Mouse (Mus musculus): ENCODE results near the gene Wdr38. TPM values are rescaled to one million over a fixed set of nuclear protein-coding genes. Genes with fewer than 3 reads are reported as not detected.

The Wdr38 gene
- total and polyA plus RNA-seq, 2 experiments from 2014 or later = 0.66 to 1.2 TPM

DNA sequence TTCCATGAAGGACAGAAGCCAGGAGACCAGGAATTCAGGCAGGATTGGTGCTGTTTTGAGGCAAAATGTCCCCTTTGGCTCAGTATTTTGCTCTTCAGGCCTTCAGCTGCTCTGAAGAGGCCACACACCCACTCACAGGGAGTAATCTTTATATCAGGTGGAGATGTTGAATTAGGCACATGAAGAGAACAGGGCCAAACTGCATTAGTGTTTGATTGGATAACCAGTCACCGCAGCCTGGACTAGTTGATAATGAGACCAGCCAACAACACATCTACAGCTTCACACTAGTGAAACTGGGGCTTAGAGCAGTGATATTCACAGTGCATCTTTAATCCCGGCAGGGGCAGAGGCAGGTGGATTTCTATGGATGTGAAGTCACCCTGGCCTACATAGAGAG is 8.3 kb upstream of the Wdr38 start:
- Histone ChIP-seq H3K9ac (replicated peaks; ENCODE audit: low read length) (no peak overlapping the region), H3K4me2 (ENCODE audit: low read depth, low read length) (no peak overlapping the region), H3K27ac (no peak overlapping the region), H3K9me3 (ENCODE audit: low read length) (no peaks in the 10 kb centered on the region), H3K36me3 (ENCODE audit: insufficient read depth, low read length) (no peaks in the 10 kb centered on the region), H3K27me3 (ENCODE audit: insufficient read depth, low read length) (no peaks in the 10 kb centered on the region), H3K4me1 (ENCODE audit: insufficient read depth, low read length) (no peaks in the 10 kb centered on the region), H3K4me3 (ENCODE audit: low read length) (no peak overlapping the region)
- 94% methylated on average over 2 of the region's 2 CpGs for WGBS
- no peak for ATAC-seq
- DNase-seq (ENCODE audit: low spot score) = no peak
- TF ChIP-seq CTCF (IDR thresholded peaks at IDR 0.05; ENCODE audit: low read depth) = no peak

DNA sequence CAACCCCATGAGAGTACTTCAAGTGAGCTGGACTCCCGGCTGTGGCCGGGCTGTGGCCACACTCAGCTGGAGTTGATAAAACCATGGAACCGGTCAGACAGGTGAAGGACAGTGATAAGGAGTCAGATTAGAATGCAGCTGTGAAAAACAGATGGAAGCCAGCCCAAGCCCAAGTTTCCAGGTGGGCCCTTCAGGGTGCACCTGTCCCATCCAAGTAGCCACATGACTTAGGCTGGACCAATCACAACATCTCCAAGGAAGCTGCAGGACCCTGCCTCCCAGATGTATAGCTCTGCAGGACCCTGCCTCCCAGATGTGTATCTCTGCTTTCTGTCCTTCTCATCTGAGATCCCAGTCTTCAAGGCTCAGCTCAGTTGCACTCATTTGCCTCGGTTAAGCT is 5.3 kb upstream of the Wdr38 start:
- Histone ChIP-seq H3K27me3 (ENCODE audit: insufficient read depth, low read length) (no peaks in the 10 kb centered on the region), H3K27ac (no peak overlapping the region), H3K9ac (replicated peaks; ENCODE audit: low read length) (no peak overlapping the region), H3K4me2 (ENCODE audit: low read depth, low read length) (no peak overlapping the region), H3K4me1 (ENCODE audit: insufficient read depth, low read length) (no peaks in the 10 kb centered on the region), H3K4me3 (ENCODE audit: low read length) (no peak overlapping the region), H3K9me3 (ENCODE audit: low read length) (no peaks in the 10 kb centered on the region), H3K36me3 (ENCODE audit: insufficient read depth, low read length) (no peaks in the 10 kb centered on the region)
- no peak for TF ChIP-seq CTCF (IDR thresholded peaks at IDR 0.05; ENCODE audit: low read depth)
- ATAC-seq (no peak), DNase-seq (ENCODE audit: low spot score) (no peak)
- 75% methylated on average over 4 of the region's 4 CpGs for WGBS

DNA sequence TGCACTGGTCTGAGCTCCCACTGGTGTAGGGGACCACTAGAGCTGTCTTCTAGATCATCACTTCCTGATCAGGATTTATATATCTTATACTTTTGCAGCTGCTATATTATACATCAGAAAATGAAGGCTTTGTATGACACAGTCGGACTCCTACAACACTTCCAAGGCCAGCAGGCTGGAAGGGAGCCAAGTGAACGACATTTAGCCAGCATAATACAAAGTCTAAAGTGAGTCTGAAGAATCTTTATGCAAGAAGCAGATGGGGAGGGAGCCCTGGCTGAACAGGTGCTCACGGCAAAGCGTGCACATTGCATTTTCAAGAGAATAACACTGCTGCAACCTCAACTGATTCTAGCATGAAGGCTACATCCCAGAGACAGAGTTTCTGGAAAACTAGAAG is 4.8 kb upstream of the Wdr38 start:
- DNase-seq (ENCODE audit: low spot score) (no peak), ATAC-seq (no peak)
- Histone ChIP-seq H3K36me3 (ENCODE audit: insufficient read depth, low read length) (no peaks in the 10 kb centered on the region), H3K27me3 (ENCODE audit: insufficient read depth, low read length) (no peaks in the 10 kb centered on the region), H3K4me1 (ENCODE audit: insufficient read depth, low read length) (no peaks in the 10 kb centered on the region), H3K4me3 (ENCODE audit: low read length) (no peak overlapping the region), H3K9me3 (ENCODE audit: low read length) (no peaks in the 10 kb centered on the region), H3K9ac (replicated peaks; ENCODE audit: low read length) (no peak overlapping the region), H3K27ac (no peak overlapping the region; the same call in 1 of the 2 replicates), H3K4me2 (ENCODE audit: low read depth, low read length) (no peak overlapping the region)
- TF ChIP-seq CTCF (IDR thresholded peaks at IDR 0.05; ENCODE audit: low read depth) = no peak
- WGBS = 22% methylated on average over 4 of the region's 4 CpGs

DNA sequence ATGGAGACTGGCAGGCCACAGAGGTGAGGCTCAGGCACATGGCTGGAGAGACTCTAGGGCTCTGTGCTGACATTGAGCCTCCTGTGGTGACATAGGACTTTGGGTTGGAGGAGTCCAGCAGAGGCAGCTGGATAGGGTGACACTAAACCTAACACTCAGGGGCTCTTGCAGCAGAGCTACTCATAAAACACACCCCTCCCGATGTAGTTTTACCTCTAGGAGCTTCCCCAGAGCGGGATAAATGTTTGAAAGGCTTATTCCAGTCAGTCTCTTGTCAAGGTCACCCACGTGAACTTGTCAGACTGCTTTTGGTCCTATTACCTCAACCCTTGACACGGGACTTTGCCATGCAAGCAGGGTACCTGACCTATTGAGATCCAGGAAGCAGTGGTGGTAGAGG is 2.1 kb downstream of the Wdr38 start:
- Histone ChIP-seq H3K9ac (replicated peaks; ENCODE audit: low read length) (no peak overlapping the region), H3K4me1 (ENCODE audit: insufficient read depth, low read length) (peaks cover 7% of the 10 kb centered on the region; the same call in 1 of the 2 replicates), H3K36me3 (ENCODE audit: insufficient read depth, low read length) (peaks cover 31% of the 10 kb centered on the region), H3K27me3 (ENCODE audit: insufficient read depth, low read length) (no peaks in the 10 kb centered on the region), H3K4me2 (ENCODE audit: low read depth, low read length) (no peak overlapping the region), H3K27ac (no peak overlapping the region), H3K4me3 (ENCODE audit: low read length) (no peak overlapping the region), H3K9me3 (ENCODE audit: low read length) (no peaks in the 10 kb centered on the region)
- ATAC-seq (no peak), DNase-seq (ENCODE audit: low spot score) (no peak)
- no peak for TF ChIP-seq CTCF (IDR thresholded peaks at IDR 0.05; ENCODE audit: low read depth)
- 63% methylated on average over 4 of the region's 4 CpGs for WGBS

DNA sequence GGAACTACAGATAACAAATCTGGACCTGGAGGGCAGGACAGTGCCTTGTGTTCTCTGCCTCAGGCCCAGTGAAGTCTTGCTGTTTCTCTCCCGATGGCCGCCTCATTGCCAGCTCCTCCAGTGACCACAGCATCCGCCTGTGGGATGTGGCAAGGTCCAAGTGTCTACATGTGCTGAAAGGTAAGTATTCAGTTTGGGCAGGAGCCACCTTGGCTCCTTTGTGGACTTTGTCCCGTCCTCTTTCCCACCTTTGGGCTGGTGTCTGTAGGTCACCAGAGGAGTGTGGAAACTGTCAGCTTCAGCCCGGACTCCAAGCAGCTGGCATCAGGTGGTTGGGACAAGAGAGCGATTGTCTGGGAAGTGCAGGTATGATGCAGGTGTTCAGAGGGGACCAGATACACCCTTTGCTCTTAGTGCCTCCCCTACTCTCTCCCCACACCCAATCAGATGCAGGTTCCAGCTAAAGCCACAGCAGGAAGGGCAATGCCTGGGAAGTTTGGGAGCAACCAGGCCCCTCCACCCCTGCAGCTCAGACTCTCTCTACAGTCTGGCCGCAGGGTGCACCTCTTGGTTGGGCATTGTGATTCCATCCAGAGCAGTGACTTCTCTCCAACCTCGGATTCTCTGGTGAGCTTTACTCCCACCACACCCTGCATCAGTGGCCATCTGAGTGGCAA is 2.8 kb downstream of the Wdr38 start:
- no peak for TF ChIP-seq CTCF (IDR thresholded peaks at IDR 0.05; ENCODE audit: low read depth)
- H3K36me3 ChIP-seq (ENCODE audit: insufficient read depth, low read length) = peaks cover 31% of the 10 kb centered on the region
- no peak overlapping the region for H3K4me2 ChIP-seq (ENCODE audit: low read depth, low read length)
- 76% methylated on average over 8 of the region's 8 CpGs for WGBS
- no peak for DNase-seq (ENCODE audit: low spot score)
- H3K9ac ChIP-seq (replicated peaks; ENCODE audit: low read length) = no peak overlapping the region
- no peaks in the 10 kb centered on the region for H3K9me3 ChIP-seq (ENCODE audit: low read length)
- no peaks in the 10 kb centered on the region for H3K27me3 ChIP-seq (ENCODE audit: insufficient read depth, low read length)
- peaks cover 7% of the 10 kb centered on the region; the same call in 1 of the 2 replicates for H3K4me1 ChIP-seq (ENCODE audit: insufficient read depth, low read length)
- no peak overlapping the region for H3K27ac ChIP-seq
- no peak overlapping the region for H3K4me3 ChIP-seq (ENCODE audit: low read length)
- no peak for ATAC-seq

DNA sequence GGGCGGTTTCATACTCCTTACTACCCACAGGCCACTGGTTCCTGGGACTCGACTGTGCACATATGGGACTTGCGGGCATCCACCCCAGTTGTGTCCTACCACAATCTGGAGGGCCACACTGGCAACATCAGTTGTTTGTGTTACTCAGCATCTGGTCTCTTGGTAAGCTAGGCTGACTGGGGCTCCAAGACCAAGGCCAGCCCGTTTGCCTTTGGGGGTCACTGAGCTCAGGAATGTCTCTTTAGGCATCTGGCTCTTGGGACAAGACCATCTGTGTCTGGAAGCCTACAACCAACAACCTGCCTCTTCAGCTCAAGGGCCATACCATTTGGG is 3.3 kb downstream of the Wdr38 start:
- Histone ChIP-seq H3K9ac (replicated peaks; ENCODE audit: low read length) (no peak overlapping the region), H3K27ac (no peak overlapping the region), H3K4me3 (ENCODE audit: low read length) (no peak overlapping the region), H3K36me3 (ENCODE audit: insufficient read depth, low read length) (peaks cover 31% of the 10 kb centered on the region), H3K4me1 (ENCODE audit: insufficient read depth, low read length) (peaks cover 7% of the 10 kb centered on the region; the same call in 1 of the 2 replicates), H3K4me2 (ENCODE audit: low read depth, low read length) (no peak overlapping the region), H3K9me3 (ENCODE audit: low read length) (no peaks in the 10 kb centered on the region), H3K27me3 (ENCODE audit: insufficient read depth, low read length) (no peaks in the 10 kb centered on the region)
- TF ChIP-seq CTCF (IDR thresholded peaks at IDR 0.05; ENCODE audit: low read depth) = no peak
- DNase-seq (ENCODE audit: low spot score) (no peak), ATAC-seq (no peak)
- WGBS = 85% methylated on average over 4 of the region's 4 CpGs

DNA sequence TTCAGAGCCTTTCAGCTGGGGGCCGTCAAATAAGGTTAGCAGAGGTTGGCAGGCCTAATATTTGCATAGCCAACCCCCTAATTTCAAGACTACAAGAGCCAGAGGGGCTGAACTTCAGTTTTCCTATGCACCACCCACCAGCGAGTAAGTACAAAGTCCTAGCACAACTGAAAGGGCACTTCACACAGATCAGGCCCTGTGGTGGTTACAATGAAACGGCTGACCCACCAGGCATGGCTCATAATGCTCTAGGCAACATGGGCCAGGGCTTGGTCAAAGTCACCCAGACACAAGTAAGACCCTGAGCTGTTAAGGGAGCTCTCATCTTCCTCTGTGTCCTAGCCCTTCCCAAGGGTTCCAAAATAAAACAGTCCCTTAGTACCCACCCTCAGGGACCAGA is 4.6 kb downstream of the Wdr38 start:
- Histone ChIP-seq H3K4me2 (ENCODE audit: low read depth, low read length) (no peak overlapping the region), H3K4me3 (ENCODE audit: low read length) (no peak overlapping the region), H3K4me1 (ENCODE audit: insufficient read depth, low read length) (peaks cover 11% of the 10 kb centered on the region; the same call in 1 of the 2 replicates), H3K9ac (replicated peaks; ENCODE audit: low read length) (no peak overlapping the region), H3K36me3 (ENCODE audit: insufficient read depth, low read length) (peaks cover 31% of the 10 kb centered on the region), H3K27me3 (ENCODE audit: insufficient read depth, low read length) (no peaks in the 10 kb centered on the region), H3K27ac (no peak overlapping the region), H3K9me3 (ENCODE audit: low read length) (no peaks in the 10 kb centered on the region)
- WGBS = 80% methylated on average over 3 of the region's 3 CpGs
- no peak for ATAC-seq
- DNase-seq (ENCODE audit: low spot score) = no peak
- no peak for TF ChIP-seq CTCF (IDR thresholded peaks at IDR 0.05; ENCODE audit: low read depth)
